Mouse (Mus musculus) stomach, postnatal 0 days (tissue): ENCODE results near the gene Sept12. TPM values are rescaled to one million over a fixed set of nuclear protein-coding genes. Genes with fewer than 3 reads are reported as not detected.

Experiments used
- ATAC-seq: fragments of 200-750 bp; cut with Nextera tagmentation; 2 replicates; pipeline ENCODE4 v1.8.0; 2017; ENCODE audit not compliant: low FRiP score, low TSS enrichment
- DNase-seq: peaks from one replicate; pipeline ENCODE4 v3.0.0-alpha.2; 2016; ENCODE audit warnings: low spot score
- H3K27ac ChIP-seq: fragments of 300-500 bp; sonication (generic); replicated peaks from 2 replicates; pipeline ENCODE4 v1.5.1; 2014; ENCODE audit warnings: mild to moderate bottlenecking, control low read depth
- H3K27me3 ChIP-seq: fragments of 300-500 bp; sonication (generic); 2 replicates; pipeline ENCODE4 v1.6.1; 2014; ENCODE audit warnings: low read length; ENCODE audit not compliant: control insufficient read depth, insufficient read depth
- H3K36me3 ChIP-seq: fragments of 300-500 bp; sonication (generic); 2 replicates; pipeline ENCODE4 v1.6.1; 2014; ENCODE audit warnings: low read length, mixed read lengths; ENCODE audit not compliant: control insufficient read depth, insufficient read depth
- H3K4me1 ChIP-seq: fragments of 300-500 bp; sonication (generic); replicated peaks from 2 replicates; pipeline ENCODE4 v1.6.1; 2014; ENCODE audit warnings: antibody characterized with exemption; ENCODE audit not compliant: control insufficient read depth, insufficient read depth
- H3K4me2 ChIP-seq: fragments of 300-500 bp; sonication (generic); replicated peaks from 2 replicates; pipeline ENCODE4 v1.6.1; 2014; ENCODE audit warnings: low read depth, mild to moderate bottlenecking, control low read depth, moderate library complexity
- H3K4me3 ChIP-seq: fragments of 300-500 bp; sonication (generic); 2 replicates; pipeline ENCODE4 v1.5.1; 2014; ENCODE audit warnings: low read depth, low read length, control low read depth
- H3K9ac ChIP-seq: fragments of 300-500 bp; sonication (generic); 2 replicates; pipeline ENCODE4 v1.6.1; 2014; ENCODE audit warnings: mild to moderate bottlenecking, low read length, control low read depth, mixed read lengths
- H3K9me3 ChIP-seq: fragments of 300-500 bp; sonication (generic); 2 replicates; pipeline ENCODE4 v1.6.1; 2016; ENCODE audit warnings: low read length; ENCODE audit not compliant: control insufficient read depth
- CTCF ChIP-seq: IDR thresholded peaks from 2 replicates; pipeline ENCODE4 v1.5.1; 2016; ENCODE audit warnings: antibody characterized with exemption, low read depth, mild to moderate bottlenecking, moderate library complexity
- EP300 ChIP-seq: optimal IDR thresholded peaks from 2 replicates; pipeline ENCODE3; 2016; ENCODE audit warnings: antibody characterized with exemption
- WGBS: fragments of 180-500 bp; shearing (Covaris S2); extraction: QIAGEN DNeasy Blood & Tissue Kit; methylation state at CpG from one replicate; pipeline ENCODE4 v1.1.7; 2014; 5-methylcytosine and 5-hydroxymethylcytosine counted together
- polyA plus RNA-seq: library from polyadenylated mRNA; unstranded; fragments of >200 nt; fragmentation: Nextera tagmentation; extraction: Ambion mirVana; gene quantifications from 2 replicates; pipeline ENCODE4 v1.2.1, GENCODE M21; 2015

Gene Sept12
- polyA plus RNA-seq, 1 experiment from 2014 or later, result not detected

DNA sequence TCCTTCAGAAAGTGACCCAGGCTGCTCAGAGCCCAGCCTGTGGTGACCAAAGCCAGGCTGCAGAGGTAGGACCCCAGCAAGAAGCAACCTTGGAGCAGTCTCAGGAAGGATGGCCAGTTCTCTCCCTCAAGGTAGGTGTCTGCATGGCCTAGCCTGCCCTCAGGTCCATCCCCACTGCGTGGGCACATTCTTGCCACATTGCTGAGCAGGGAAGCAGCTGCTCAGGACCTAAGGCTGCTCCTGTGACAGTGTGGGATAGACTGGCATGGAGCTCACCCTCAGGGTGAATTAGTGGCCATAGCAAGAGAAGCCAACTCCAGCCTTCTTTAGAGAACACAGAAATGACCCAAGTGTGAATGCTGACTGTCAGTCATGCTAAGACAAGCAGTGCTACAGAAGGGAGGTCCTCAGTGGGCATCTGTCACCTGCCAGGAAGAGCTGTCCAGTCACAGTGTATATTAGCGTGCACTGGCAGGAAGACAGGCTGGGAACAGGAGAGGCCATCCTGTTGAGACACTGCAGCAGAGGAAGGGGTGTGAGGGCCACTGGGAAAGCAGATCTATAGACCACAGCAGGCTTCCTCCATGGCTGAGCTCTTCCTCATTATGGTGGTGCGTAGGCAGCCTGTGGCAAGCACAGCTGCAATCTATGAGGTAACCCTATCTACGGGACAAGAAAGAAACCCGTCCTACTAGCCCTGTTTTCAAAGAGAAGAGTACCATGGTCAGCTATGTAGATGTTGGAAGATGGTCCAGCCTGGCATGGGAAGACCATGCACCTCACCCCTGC lies 28.4 kb downstream of the Sept12 start:
- Histone ChIP-seq H3K4me1 (no peaks in the 10 kb centered on the region), H3K9me3 (no peaks in the 10 kb centered on the region), H3K27ac (no peak overlapping the region), H3K27me3 (no peaks in the 10 kb centered on the region), H3K4me2 (no peak overlapping the region), H3K4me3 (no peak overlapping the region), H3K9ac (no peak overlapping the region), H3K36me3 (no peaks in the 10 kb centered on the region)
- no peak for ATAC-seq
- 79% methylated on average over 5 of the region's 5 CpGs for WGBS
- no peak for TF ChIP-seq CTCF
- TF ChIP-seq EP300, result no peak
- DNase-seq, result no peak

DNA sequence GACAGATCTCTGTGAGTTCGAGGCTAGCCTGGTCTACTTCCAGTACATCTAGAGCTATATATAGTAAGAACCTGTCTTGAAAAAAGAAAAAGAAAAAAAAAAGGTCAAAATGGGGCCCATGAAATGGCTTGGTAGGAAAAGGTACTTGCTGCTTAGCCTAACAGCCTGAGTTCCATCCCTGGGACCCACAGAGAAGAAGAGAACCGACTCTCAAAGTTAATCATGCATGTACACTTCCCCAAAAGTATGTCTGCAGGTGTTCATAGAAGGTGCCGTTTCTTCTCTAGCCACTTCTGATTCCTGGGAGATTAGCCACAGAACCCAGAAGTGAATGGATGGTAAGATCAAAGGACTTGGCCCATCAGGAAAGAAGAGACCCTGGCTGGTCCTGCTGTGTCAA lies 29.2 kb downstream of the Sept12 start:
- TF ChIP-seq EP300 (no peak), CTCF (no peak)
- H3K9me3 ChIP-seq, result no peaks in the 10 kb centered on the region
- no peaks in the 10 kb centered on the region for H3K36me3 ChIP-seq
- ATAC-seq (no peak), DNase-seq (no peak)
- H3K27ac ChIP-seq, result no peak overlapping the region
- no peaks in the 10 kb centered on the region for H3K27me3 ChIP-seq
- WGBS, result 83% methylated on average over 3 of the region's 3 CpGs
- no peaks in the 10 kb centered on the region for H3K4me1 ChIP-seq
- H3K4me2 ChIP-seq, result no peak overlapping the region
- H3K4me3 ChIP-seq, result no peak overlapping the region
- H3K9ac ChIP-seq, result no peak overlapping the region

DNA sequence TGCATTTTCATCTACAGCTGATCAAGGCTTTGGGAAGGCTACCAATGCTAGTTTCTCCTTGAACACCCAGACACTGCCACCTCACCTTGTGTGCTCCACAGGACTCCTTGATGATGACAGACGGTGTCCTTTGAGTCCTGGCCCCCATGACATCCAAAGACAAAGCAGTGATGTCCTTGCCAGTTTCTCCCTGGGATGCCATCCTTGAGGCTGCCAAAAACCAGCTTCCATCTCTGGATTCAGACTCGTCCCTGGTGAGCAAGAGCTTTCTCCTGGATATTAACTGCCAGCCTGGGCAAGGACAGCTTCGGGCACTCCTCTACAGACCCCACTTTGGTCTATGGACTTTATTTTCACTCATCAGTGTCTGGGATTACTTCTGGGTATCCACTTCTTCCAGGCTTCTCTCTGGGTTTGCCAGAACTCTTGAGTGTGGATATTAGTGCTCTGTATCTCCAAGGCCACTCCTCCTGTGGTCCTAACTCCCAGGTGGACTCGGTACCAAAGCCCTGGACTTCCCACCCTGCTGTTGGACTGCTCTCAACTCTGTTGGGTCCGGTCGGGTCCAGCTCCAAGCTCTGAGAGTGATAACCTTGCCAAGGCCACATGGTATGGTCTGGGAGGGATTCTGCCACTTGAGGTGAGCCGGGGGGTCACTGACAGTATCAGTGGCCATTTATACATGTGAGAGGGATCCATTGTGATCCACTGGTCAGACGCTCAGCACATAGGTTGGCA lies 32.1 kb downstream of the Sept12 start:
- no peaks in the 10 kb centered on the region for H3K36me3 ChIP-seq
- no peak for DNase-seq
- no peaks in the 10 kb centered on the region for H3K27me3 ChIP-seq
- WGBS, result 89% methylated on average over 8 of the region's 8 CpGs
- no peak for TF ChIP-seq CTCF
- no peak for TF ChIP-seq EP300
- ATAC-seq, result no peak
- H3K9me3 ChIP-seq, result no peaks in the 10 kb centered on the region
- H3K4me1 ChIP-seq, result peaks cover 3% of the 10 kb centered on the region; the same call in 1 of the 2 replicates
- no peak overlapping the region for H3K9ac ChIP-seq
- no peak overlapping the region for H3K27ac ChIP-seq
- H3K4me3 ChIP-seq, result no peak overlapping the region
- H3K4me2 ChIP-seq, result peak overlapping the region; percentile 85; the same call in 1 of the 2 replicates

DNA sequence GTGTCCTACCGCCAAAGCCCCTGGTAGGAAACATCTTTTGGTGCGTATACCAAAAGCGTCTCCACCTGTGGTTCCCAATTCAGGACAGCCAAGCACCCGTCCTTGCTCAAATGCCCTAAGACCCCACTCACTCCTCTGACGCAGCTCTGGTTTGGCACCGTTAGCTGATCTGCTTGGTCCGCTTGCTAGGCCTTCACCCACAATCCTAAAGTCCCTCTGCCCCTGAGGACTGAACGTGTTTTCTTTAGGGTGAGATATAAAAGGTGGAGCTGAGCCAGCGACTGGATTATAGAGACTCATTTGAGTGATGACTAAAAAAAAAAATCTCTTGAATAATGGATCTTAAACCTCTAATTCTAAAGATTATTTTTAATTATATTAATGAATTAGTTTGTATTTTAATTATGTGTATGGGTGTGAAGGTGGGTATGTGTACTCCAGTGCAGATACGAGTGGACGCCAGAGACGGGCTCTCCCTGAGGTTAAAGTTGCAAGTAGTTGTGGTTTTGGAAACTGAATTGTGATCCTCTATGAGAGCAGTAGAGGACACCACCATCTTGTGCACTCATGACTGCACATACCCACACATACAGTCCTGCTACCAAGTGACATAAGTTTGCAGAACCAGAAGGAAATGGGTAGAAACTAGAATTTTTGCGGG lies 32.8 kb downstream of the Sept12 start:
- ATAC-seq (no peak), DNase-seq (no peak)
- Histone ChIP-seq H3K27ac (peak overlapping the region; percentile 85), H3K9me3 (no peaks in the 10 kb centered on the region), H3K4me3 (peak overlapping the region; percentile 89), H3K36me3 (no peaks in the 10 kb centered on the region), H3K9ac (peak overlapping the region; percentile 86), H3K27me3 (no peaks in the 10 kb centered on the region), H3K4me1 (peaks cover 3% of the 10 kb centered on the region; the same call in 1 of the 2 replicates), H3K4me2 (peak overlapping the region; percentile 85)
- TF ChIP-seq CTCF, result no peak
- TF ChIP-seq EP300, result no peak
- WGBS, result 18% methylated on average over 13 of the region's 13 CpGs

DNA sequence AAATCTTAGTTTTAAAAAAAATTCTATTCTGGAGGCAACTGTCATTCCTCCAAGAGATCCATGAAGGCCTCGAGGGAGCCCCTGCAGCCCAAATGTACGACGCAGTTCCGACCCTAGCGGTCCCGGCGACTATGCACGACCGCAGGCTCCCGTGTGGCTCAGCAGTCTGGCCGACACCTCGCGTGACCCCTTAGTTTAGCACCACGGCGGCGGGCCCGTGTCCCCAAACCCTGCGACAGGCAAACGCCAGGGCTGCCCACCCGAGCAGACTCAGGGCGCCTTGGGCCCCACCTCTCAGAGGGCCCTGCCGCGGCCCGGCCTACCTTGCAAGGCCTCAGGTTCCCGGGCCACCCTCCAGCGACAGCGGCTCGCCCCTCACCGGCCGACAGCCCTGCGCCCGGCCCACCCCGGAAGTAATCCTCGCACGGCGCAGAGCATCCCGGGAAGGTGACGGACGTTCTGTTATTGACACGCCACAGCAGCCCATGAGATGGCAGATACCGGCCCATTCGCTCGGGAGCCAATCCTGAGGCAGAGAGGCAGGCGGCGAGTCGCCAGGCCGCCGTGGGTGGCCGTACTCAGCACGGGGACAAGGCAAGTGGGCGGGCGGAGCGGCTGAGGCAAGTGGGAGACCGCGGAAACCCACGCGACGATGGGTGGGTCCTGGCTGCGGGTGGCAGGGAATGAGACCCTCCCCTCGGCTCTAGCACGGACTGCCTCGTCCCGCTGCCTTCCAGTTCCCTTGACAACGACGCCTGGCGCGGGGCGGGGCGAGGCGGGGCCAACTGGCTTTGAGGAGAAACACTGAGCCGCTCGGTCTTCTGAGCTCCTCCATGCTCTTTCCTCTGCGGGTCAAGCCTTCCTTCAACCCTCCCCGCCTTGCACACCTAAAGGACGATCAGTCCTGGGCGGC lies 33.6 kb downstream of the Sept12 start, which contains the start of gene Anks3:
Gene Anks3, minus strand, starts transcription at position 409 of the 913 bp plus-strand sequence.
- Histone ChIP-seq H3K4me2 (peak within 1 kb of the TSS; percentile 85), H3K36me3 (no peaks in the 10 kb centered on the region), H3K27me3 (no peaks in the 10 kb centered on the region), H3K4me1 (peaks cover 3% of the 10 kb centered on the region; the same call in 1 of the 2 replicates), H3K9me3 (no peaks in the 10 kb centered on the region), H3K27ac (peak within 1 kb of the TSS; percentile 85), H3K4me3 (peak within 1 kb of the TSS; percentile 89), H3K9ac (peak within 1 kb of the TSS; percentile 86)
- peak; percentile 97 for DNase-seq
- ATAC-seq, result peak; percentile 98
- TF ChIP-seq EP300 (no peak), CTCF (peak; percentile 13; the same call in 1 of the 2 replicates)
- WGBS, result under 1% methylated on average over 75 of the region's 76 CpGs
